Mouse (Mus musculus) megakaryocyte, embryonic 14.5 days (primary cell): Measurements from ENCODE around the gene Rnf207.

Experiments used
- FLI1 ChIP-seq: IDR thresholded peaks from 2 replicates; pipeline ENCODE4 v1.6.1; 2012; ENCODE audit warnings: low read length, inconsistent platforms, mixed read lengths
- GATA1 ChIP-seq: IDR thresholded peaks from 3 replicates; pipeline ENCODE4 v1.6.1; 2012; ENCODE audit warnings: mixed read lengths, low read length, inconsistent platforms, borderline replicate concordance

GRCm38 (mm10) chr4:152274681-152275131 lies 44.1 kb downstream of the Rnf207 start:
- TF ChIP-seq GATA1 (no peak), FLI1 (no peak)
